Mouse (Mus musculus) thymus, postnatal 14 days (tissue): ENCODE measurements around the gene Xk.
"Not testable (repeated sequence)": the region's sequence is repeated elsewhere in the genome, so short reads cannot be mapped to it uniquely, and the experiment has no call there.

Experiments
- DNase-seq: peaks from one replicate; pipeline ENCODE4 v3.0.0; 2021

Gene Xk

GRCm38 (mm10) chrX:9272460-9273361 lies at the start of gene Xk:
TSS of gene Xk (plus strand) at chrX:9272756.
- DNase-seq = peak; percentile 74

- DNase-seq = no peak
Measured at GRCm38 (mm10) chrX:9227105-9227504, 45.5 kb upstream of the Xk start.

GRCm38 (mm10) chrX:9240737-9241591 lies 31.6 kb upstream of the Xk start:
- no peak for DNase-seq

- DNase-seq = no peak
Measured at GRCm38 (mm10) chrX:9243381-9243864, 29.1 kb upstream of the Xk start.

- DNase-seq = no peak
Measured at GRCm38 (mm10) chrX:9244603-9245336, 27.8 kb upstream of the Xk start.

GRCm38 (mm10) chrX:9248911-9249310 lies 23.6 kb upstream of the Xk start:
- no peak for DNase-seq

- peak; percentile 5 for DNase-seq
Measured at GRCm38 (mm10) chrX:9253990-9254389, 18.6 kb upstream of the Xk start.

- no peak for DNase-seq
Measured at GRCm38 (mm10) chrX:9254901-9255300, 17.7 kb upstream of the Xk start.

- DNase-seq = no peak
Measured at GRCm38 (mm10) chrX:9256766-9257165, 15.8 kb upstream of the Xk start, which contains the start of gene Gm14862. TSS of gene Gm14862 (minus strand) at chrX:9256899.

- no peak for DNase-seq
Measured at GRCm38 (mm10) chrX:9257831-9258230, 14.7 kb upstream of the Xk start.

- DNase-seq = no peak
Measured at GRCm38 (mm10) chrX:9259267-9259666, 13.3 kb upstream of the Xk start.

GRCm38 (mm10) chrX:9271112-9271511 lies 1.4 kb upstream of the Xk start:
- no peak for DNase-seq

- DNase-seq = no peak
Measured at GRCm38 (mm10) chrX:9271947-9272459, 553 bp upstream of the Xk start.

GRCm38 (mm10) chrX:9273377-9274002 lies 934 bp downstream of the Xk start:
- no peak for DNase-seq

GRCm38 (mm10) chrX:9274321-9274720 lies 1.8 kb downstream of the Xk start:
- DNase-seq = no peak

GRCm38 (mm10) chrX:9283464-9283863 lies 10.9 kb downstream of the Xk start, which contains the start of gene H2al1m:
TSS of gene H2al1m (plus strand) at chrX:9283764.
- DNase-seq = not testable (repeated sequence)

- DNase-seq = not testable (repeated sequence)
Measured at GRCm38 (mm10) chrX:9293140-9293829, 20.7 kb downstream of the Xk start.

GRCm38 (mm10) chrX:9298413-9298864 lies 25.9 kb downstream of the Xk start:
- no peak for DNase-seq

- DNase-seq = no peak
Measured at GRCm38 (mm10) chrX:9302791-9303190, 30.2 kb downstream of the Xk start.

GRCm38 (mm10) chrX:9303455-9303854 lies 30.9 kb downstream of the Xk start:
- DNase-seq = no peak

- DNase-seq = not testable (repeated sequence)
Measured at GRCm38 (mm10) chrX:9316457-9316856, 43.9 kb downstream of the Xk start.
